Comparison of ENCODE assay signal across 20 mouse cellular contexts in the genomic region with DNA sequence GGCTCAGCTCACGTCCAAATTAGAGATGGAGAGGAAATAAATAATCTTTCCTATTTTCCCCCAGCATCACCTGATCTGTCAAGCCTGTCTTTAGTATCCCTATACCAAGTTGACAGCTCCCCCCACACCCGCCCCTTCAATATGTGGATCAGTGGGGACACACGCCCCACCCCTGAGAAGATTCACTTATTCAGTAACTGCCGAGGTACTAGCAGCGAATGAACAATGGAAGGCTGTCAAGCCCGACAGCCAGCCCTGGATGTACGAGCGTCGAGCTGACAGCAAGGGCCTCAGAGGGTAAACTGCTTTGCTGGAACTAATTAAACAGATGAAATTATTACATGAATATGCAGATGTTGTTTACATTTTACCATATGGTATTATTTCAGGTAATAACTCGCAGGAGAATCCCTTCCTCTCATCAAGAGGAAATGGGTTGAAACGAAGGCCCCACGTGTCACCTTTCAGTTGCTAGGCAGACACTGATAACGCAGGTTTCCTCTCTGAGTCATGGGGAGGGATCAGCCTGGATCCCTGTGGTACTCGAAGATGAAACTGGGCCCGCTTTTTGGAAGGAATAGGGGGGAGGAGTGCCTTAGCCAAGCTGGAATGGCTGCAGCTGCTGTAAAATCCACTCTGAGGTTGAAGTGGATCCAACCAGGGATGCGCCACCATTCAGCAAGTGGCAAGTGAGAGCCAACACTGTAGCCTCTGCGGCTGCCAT.
DNase-seq lines count a peak whose midpoint lies in the region; ATAC-seq and TF ChIP-seq lines count a peak whose summit lies in the region.
"Had no signal": no experiment of that assay in that cellular context is flagged by ENCODE, and none has a peak within 500 bp of the region (broad histone marks: within the 10 kb centered on the region; RNA-seq: fewer than 3 reads in every experiment).

No protein-coding gene starts in this region.

- H3K9me3 ChIP-seq in midbrain, embryonic 14.5 days (ENCODE audit: control insufficient read depth, low read length) = no peaks in the 10 kb centered on the region
- H3K9me3 ChIP-seq in midbrain, embryonic 10.5 days (replicated peaks) = no peaks in the 10 kb centered on the region
- no peaks in the 10 kb centered on the region for H3K9me3 ChIP-seq in hindbrain, embryonic 12.5 days (replicated peaks)
- no peaks in the 10 kb centered on the region for H3K9me3 ChIP-seq in midbrain, postnatal 0 days (ENCODE audit: low read length)
- H3K9me3 ChIP-seq: embryonic facial prominence, embryonic 15.5 days; heart, embryonic 10.5 days; liver, embryonic 12.5 days had no signal

- H3K27me3 ChIP-seq in midbrain, embryonic 14.5 days (ENCODE audit: control insufficient read depth, insufficient read depth, low read length) = no peaks in the 10 kb centered on the region
- H3K27me3 ChIP-seq in midbrain, embryonic 10.5 days (ENCODE audit: low read depth, poor library complexity, severe bottlenecking) = no peaks in the 10 kb centered on the region
- H3K27me3 ChIP-seq in hindbrain, embryonic 12.5 days = no peaks in the 10 kb centered on the region
- no peaks in the 10 kb centered on the region for H3K27me3 ChIP-seq in midbrain, postnatal 0 days (ENCODE audit: insufficient read depth, low read length)
- H3K27me3 ChIP-seq: CH12.LX; embryonic facial prominence, embryonic 15.5 days; liver, embryonic 12.5 days had no signal

- no peak overlapping the region for H3K4me3 ChIP-seq in midbrain, embryonic 14.5 days (replicated peaks; ENCODE audit: low read depth, low read length)
- H3K4me3 ChIP-seq in midbrain, embryonic 10.5 days = no peak overlapping the region
- H3K4me3 ChIP-seq in hindbrain, embryonic 12.5 days = no peak overlapping the region
- no peak overlapping the region for H3K4me3 ChIP-seq in midbrain, postnatal 0 days (ENCODE audit: low read depth, low read length)
- H3K4me3 ChIP-seq: embryonic facial prominence, embryonic 15.5 days; heart, embryonic 10.5 days; liver, embryonic 12.5 days had no signal

- no peak overlapping the region for H3K4me2 ChIP-seq in midbrain, embryonic 14.5 days (ENCODE audit: low read length)
- H3K4me2 ChIP-seq in hindbrain, embryonic 12.5 days (replicated peaks) = no peak overlapping the region
- no peak overlapping the region for H3K4me2 ChIP-seq in midbrain, postnatal 0 days (ENCODE audit: low read depth, low read length, poor library complexity, severe bottlenecking)
- H3K4me2 ChIP-seq: embryonic facial prominence, embryonic 15.5 days; liver, embryonic 12.5 days; lung, embryonic 14.5 days had no signal

- no peaks in the 10 kb centered on the region for H3K4me1 ChIP-seq in midbrain, embryonic 14.5 days (ENCODE audit: control insufficient read depth, insufficient read depth, low read length)
- H3K4me1 ChIP-seq in midbrain, embryonic 10.5 days = peaks cover 10% of the 10 kb centered on the region
- H3K4me1 ChIP-seq in hindbrain, embryonic 12.5 days = no peaks in the 10 kb centered on the region
- H3K4me1 ChIP-seq in midbrain, postnatal 0 days (ENCODE audit: insufficient read depth, low read length) = no peaks in the 10 kb centered on the region
- H3K4me1 ChIP-seq: embryonic facial prominence, embryonic 15.5 days; heart, embryonic 10.5 days; liver, embryonic 12.5 days had no signal

- ATAC-seq in midbrain, embryonic 14.5 days (ENCODE audit: low FRiP score, low TSS enrichment) = peak; percentile 50
- peak; percentile 71 for ATAC-seq in hindbrain, embryonic 12.5 days (ENCODE audit: low FRiP score)
- peak; percentile 20; the same call in 1 of the 2 replicates for ATAC-seq in midbrain, postnatal 0 days (ENCODE audit: low FRiP score)
- no peak for ATAC-seq in CD4-positive, CD25-positive, alpha-beta regulatory T cell, adult 4 months
- ATAC-seq: intestine, postnatal 0 days; liver, embryonic 12.5 days had no signal

- peak; percentile 14 for DNase-seq in adrenal gland, postnatal 10 days
- no peak for DNase-seq in adrenal gland, adult (ENCODE audit: inconsistent age in 2 of 2, low spot score in 1 of 2)
- DNase-seq in midbrain, embryonic 14.5 days = peak; percentile 37
- DNase-seq in midbrain, embryonic 10.5 days (ENCODE audit: low spot score) = no peak
- peak; percentile 70 for DNase-seq in midbrain, postnatal 0 days (ENCODE audit: low spot score)
- DNase-seq in spleen, postnatal 4 days (ENCODE audit: low spot score in 2 of 2) = no peak
- DNase-seq: cerebellum, adult 9-11 months; embryo, embryonic 11 days; gastrocnemius, postnatal 36 days; heart, postnatal 10 days; lung, embryonic 14.5 days; right cerebral cortex, adult 18-20 months had no signal

- TF ChIP-seq CTCF in midbrain, postnatal 0 days (IDR thresholded peaks at IDR 0.05) = no peak

- no peaks in the 10 kb centered on the region for H3K36me3 ChIP-seq in midbrain, embryonic 14.5 days (ENCODE audit: control insufficient read depth, insufficient read depth, low read length)
- H3K36me3 ChIP-seq in midbrain, embryonic 10.5 days = no peaks in the 10 kb centered on the region
- no peaks in the 10 kb centered on the region for H3K36me3 ChIP-seq in hindbrain, embryonic 12.5 days
- H3K36me3 ChIP-seq in midbrain, postnatal 0 days (ENCODE audit: insufficient read depth, low read length) = no peaks in the 10 kb centered on the region
- H3K36me3 ChIP-seq: embryonic facial prominence, embryonic 15.5 days; heart, embryonic 10.5 days; liver, embryonic 12.5 days had no signal

- H3K27ac ChIP-seq in midbrain, embryonic 14.5 days (replicated peaks; ENCODE audit: low read depth, low read length) = no peak overlapping the region
- H3K27ac ChIP-seq in midbrain, embryonic 10.5 days (replicated peaks) = no peak overlapping the region
- no peak overlapping the region for H3K27ac ChIP-seq in hindbrain, embryonic 12.5 days
- no peak overlapping the region for H3K27ac ChIP-seq in midbrain, postnatal 0 days (ENCODE audit: low read depth, low read length)
- H3K27ac ChIP-seq: embryonic facial prominence, embryonic 15.5 days; heart, embryonic 10.5 days; kidney, postnatal 0 days; liver, embryonic 12.5 days had no signal

- WGBS in midbrain, embryonic 14.5 days = 34% methylated on average over 17 of the region's 17 CpGs
- 66% methylated on average over 17 of the region's 17 CpGs for WGBS in midbrain, embryonic 10.5 days
- WGBS in hindbrain, embryonic 12.5 days = 43% methylated on average over 17 of the region's 17 CpGs
- 50% methylated on average over 17 of the region's 17 CpGs for WGBS in midbrain, postnatal 0 days

- no peak overlapping the region for H3K9ac ChIP-seq in midbrain, embryonic 14.5 days (replicated peaks; ENCODE audit: low read length)
- H3K9ac ChIP-seq in hindbrain, embryonic 12.5 days = no peak overlapping the region
- no peak overlapping the region for H3K9ac ChIP-seq in midbrain, postnatal 0 days (replicated peaks; ENCODE audit: low read length, poor library complexity, severe bottlenecking)
- H3K9ac ChIP-seq: embryonic facial prominence, embryonic 15.5 days; liver, embryonic 12.5 days; lung, embryonic 14.5 days had no signal

Comparison
In these comparisons a context has a peak if more than half of its experiments do, and no peak if none do; other contexts are left out.
1. DNase-seq: peak in adrenal gland, postnatal 10 days (single experiment), midbrain, embryonic 14.5 days (single experiment) and midbrain, postnatal 0 days (single experiment); none in adrenal gland, adult (0 of 2), midbrain, embryonic 10.5 days (single experiment) and spleen, postnatal 4 days (0 of 2).